Mouse (Mus musculus): ENCODE results near the gene Sde2. TPM values are rescaled to one million over a fixed set of nuclear protein-coding genes. Genes with fewer than 3 reads are reported as not detected.

The Sde2 gene
- 21.7 and 26.0 TPM in 2 replicates for total RNA-seq (2021)
- long read RNA-seq, transcript Sde2-201 (7 exons, 3,213 nt): major isoform, 44 of 51 reads
- long read RNA-seq, partial matches to known transcripts: 4 of 51 reads
- long read RNA-seq, other reads (novel, unspliced or antisense): 3 of 51 reads

DNA sequence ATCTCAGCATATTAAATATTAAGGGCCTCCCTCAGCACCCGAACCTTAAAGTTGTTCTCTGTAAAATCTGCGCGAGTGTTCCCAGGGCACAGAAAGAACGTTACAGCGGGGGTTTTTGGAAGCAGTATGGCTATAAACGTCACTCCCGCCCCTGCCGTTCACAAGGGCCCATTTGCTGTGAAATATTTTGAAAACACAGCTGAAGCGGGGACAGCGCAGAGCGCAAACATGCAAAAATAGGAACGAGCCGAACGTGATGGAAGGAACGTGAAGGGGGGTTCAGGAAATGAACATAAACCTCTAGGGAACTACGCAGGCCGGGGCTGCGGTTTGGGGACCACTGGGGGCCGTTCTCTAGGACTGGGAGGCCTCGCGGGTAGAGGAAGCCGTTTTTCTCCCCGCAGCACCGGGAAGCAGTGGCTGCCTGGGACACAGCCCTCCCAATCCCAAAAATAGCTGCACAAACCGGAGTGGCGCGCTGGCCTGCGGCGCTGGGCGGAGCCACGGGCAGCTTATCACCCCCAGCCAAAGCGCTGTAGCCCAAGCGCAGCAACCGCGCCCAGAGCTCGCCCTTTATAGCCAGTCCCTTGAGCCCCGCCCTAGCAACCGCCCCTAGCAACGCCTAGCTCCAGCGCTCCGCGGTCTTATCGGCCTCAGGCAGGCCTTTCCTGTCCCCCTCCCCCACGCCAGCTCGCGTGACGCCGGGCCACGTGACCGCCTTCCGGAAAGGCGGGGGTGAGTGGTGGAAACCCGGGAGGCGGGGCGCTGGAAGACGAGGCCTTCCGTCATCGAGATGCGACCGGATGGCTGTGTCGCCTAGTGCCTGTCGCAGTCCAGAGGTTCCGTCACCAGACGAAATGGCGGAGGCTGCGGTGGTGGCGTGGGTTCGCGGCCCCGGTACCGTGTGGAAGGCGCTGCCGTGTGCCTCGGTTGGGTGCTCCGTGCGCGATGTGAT is at the start of gene Sde2:
TSS of gene Sde2 (plus strand) at position 812 of the 955 bp plus-strand sequence.
- DNase-seq: peak; percentile 100

GRCm38 (mm10) chr1:180801466-180801994 is 49.4 kb upstream of the Sde2 start:
- no peak for DNase-seq

DNA sequence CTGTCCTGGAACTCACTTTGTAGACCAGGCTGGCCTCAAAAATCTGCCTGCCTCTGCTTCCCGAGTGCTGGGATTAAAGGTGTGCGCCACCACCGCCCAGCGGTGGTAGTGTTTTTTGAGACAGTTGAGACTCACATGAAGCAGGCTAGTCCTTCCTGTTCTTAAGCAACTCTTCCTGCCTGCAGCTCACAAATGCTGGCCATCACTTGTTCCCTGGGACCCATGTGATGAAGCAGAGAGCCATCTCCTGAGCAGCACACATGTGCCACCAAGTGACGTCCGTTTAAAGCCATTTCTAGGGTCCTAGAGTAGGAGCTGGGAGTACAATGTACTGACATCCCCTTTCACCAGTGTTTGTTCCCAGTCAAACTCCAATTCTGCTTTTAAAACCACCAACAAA is 47.0 kb upstream of the Sde2 start:
- no peak for DNase-seq

DNA sequence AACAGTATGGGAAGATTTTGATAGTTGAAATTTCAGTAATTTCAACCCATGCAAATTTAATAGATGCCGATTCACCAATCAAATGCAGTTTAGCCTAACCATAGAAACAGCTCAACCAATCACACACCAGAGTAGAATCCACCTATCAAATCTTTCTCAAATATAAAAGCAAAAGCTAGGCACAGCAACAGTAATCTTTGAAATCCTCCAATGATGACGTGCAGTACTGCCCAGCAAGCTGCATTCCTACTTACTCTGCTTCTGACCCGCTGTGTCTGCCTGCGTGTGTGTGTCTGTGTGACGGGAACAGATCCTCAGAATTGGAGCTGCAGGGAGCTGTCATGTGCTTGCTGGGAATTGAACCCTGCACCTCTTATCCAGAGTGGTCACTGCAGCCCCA is 42.1 kb upstream of the Sde2 start:
- DNase-seq: no peak

DNA sequence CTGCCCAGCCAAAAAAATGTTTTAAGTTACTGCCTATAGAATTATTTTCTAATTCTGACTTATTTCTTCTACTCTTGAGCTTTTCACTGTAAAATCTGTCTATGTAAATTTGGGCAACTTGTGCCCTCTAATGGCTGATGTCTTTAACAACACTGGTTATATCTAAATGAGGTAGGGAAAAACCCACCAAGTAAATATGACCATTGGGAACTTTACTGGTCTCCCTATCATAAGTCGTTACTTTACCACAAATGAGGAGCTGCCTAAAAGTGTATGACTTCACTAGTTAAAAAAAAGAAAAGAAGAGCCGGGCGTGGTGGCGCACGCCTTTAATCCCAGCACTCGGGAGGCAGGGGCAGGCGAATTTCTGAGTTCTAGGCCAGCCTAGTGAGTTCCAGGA is 40.0 kb upstream of the Sde2 start:
- no peak for DNase-seq

DNA sequence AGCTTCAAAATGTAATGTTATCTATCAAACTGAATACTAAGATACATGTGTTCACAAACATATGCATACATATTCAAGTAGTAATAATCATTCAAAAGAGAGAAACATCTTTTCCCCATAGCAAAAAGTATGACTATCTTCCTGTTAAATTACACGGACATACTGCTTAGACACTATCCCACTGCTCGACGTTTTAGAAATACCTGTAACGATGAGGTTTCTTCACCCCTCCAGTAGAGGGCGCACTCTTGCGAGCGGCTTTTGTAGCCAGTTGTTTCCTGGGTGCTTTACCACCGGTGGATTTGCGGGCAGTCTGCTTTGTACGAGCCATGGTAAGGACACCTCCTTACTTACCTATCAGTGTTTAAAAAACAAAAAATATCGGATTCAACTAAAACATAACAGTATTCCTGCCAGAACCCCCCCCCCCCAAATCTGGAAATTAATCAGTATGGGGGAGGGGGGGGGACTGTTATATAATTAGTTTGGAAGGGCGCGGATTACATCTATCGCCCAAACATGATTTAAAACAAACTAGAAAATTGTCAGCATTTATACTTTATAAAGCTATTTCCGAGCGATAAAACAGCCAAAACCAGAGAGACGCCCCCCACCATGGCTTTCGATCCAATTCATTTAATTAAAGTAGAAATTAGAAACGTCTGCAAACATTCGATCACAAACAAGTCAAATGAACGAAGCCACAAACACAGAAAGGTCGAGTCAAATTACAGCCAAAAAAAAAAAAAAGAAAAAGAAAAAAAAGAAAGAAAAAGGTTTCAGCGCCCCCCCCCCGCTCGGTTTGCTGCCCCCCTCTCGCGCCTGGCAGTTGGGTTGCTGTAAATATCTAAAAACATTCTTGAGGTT is 39.1 kb upstream of the Sde2 start:
- DNase-seq: no peak

DNA sequence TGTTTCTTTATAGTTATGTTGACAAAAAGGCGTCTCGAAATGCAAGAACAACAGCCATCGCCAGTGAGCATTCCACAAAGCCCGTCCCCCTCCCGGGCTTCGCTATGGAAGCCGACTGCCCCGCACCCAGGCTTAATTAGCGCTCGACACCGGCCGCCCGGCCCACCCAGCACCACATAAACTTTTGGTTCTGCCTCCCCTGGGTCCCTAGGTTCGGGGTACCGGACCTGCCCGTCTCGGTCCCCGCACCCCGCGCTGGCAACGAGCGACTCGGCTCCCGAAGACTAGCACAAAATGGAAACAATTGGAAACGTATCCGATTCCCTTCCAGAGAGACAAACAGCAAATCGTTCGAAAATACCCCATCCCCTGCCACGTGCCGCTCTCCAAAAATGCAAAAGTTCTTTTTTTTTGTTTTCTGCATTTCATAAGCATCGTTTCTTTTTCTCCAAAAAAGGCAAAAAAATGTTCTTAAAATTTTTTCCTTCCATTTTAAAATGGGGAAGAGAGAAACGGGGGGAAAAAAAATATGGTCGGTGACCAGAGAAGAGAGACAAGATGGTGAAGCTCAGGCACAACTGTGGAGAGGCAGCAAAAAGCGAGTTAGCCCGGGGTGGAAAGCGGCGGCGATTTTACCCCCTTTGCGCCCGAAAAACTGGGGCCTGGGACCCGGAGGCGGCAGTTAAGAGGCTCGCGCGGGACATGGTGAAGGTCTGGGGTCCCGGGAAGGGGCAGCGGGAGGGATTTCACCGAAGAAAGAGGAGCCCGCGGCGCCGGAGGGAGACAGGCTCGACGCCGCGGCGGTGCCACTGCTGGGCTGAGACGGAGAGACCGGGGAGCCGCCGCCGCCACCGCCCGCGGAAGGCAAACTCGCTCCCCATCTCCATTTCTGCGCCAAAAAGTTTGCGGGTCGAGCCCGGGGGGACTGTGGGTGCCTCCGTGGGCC is 38.2 kb upstream of the Sde2 start:
- DNase-seq: peak; percentile 60

DNA sequence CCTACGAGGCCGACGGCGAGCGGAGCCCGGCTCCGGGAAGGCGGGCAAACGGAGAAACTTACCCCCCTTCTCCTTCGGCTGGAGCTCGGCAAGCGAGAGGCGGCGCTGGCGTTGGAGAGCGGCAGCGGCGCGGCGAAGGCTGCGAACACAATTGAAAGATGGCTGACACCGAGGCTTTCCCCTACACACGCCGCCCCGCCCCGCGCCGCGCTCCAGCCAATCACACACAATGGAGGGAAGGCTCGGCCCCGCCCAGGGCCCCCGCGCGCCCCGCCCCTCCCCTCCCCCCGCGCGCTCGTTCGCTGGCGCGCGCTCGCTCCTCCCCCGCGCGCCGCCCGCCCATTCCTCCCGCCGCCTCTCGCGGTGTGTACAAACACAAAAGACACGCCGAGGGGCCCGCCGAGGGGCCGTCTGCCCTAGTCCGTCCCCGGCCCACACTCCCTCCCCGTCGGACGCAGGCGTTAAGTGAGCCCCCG is 37.5 kb upstream of the Sde2 start:
- DNase-seq: peak; percentile 97

DNA sequence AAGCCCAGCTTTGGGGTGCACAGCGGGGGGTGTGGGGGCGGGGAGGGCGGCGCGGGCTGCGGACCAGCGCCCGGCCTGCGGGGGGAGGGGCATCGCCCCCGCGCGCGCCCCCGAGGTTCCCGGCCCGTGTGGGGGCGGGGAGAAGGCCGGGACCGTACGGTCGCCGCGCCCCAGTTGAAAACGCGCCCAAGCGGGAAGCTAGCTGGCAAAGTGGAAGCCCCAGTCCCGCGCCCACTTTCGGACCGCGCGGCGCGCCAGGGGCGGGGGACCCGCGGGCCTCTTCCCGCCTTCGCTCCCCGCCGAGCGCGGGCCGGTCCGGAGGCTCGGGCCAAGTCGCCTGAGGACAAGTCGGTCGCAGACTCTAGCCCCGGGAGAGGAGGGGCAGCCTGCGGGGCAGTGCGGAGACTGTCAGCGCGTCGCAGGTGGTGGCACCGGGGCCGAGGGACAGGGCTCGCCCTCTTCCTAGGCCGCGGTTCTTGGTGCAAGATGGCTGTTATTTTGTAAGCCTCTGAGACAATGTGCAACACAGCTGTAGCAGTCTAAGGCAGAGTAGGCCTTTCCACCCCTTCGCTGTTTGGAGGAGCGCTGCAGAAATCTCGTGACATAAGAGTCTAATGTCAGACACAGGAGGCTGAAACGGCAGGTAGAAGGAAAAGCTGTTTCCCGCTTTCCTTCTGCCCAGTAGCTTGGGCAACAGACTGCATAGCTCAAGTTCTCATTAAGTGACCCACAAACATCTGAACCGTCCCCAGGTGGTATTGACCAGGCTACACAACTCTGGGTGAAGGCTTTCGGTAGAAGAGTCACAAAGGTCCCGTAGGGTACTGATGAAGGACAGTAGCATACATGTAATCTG is 36.8 kb upstream of the Sde2 start, which contains the start of gene H3f3a:
TSS of gene H3f3a (minus strand) at position 59 of the 856 bp plus-strand sequence.
- peak; percentile 85 for DNase-seq

DNA sequence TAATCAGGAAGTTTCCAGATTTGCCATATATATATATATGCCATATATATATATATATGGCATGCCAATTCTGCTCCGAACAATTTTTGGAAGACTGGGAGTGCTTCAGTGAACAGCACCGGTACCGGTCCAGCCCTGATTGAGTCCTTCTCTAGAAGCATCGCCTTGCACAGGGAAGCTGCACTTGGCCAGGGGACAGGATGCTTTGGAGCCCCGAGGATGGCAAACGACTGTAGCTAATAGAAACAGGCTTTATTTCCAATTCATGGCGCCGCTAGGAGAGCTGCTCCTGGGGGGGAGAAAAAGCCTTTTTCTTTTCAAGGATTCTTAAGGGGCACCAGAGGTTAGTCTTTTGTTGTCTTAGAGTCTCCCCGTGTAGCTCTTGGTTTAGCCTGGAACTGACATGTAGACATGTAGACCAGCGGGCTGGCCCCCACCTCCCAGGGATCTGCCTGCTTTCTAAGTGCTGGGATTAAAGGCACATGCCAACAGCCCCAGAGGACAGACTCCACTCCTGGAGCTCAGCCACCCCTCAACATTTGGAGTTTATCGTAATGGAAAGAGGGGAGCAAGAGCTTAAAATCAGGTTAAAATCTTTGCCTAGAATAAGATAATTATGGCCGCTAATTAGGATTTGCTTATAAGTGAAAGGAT is 35.4 kb upstream of the Sde2 start:
- DNase-seq: no peak

DNA sequence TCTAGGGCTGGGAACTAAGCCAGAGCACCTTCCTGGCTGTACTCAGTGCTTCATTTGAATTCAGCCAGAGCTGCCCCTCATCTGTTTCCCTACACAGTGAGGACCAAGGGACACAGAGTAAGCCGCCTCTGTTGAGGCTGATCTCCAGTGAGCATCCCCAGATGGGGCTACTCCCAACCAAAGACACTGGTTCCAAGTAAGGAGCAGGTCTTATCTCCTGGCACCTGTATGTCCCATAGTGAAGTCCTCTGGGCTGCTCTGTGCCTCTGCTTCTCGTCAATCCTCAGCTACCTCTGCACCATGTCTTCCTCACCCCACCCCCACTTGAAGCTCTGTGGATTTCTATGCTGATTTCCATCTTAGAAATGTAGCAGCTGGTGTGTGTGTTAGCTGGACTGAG is 32.9 kb upstream of the Sde2 start:
- DNase-seq: no peak

GRCm38 (mm10) chr1:180821101-180821500 is 29.8 kb upstream of the Sde2 start:
- no peak for DNase-seq

GRCm38 (mm10) chr1:180822276-180822675 is 28.7 kb upstream of the Sde2 start:
- no peak for DNase-seq

GRCm38 (mm10) chr1:180823716-180824115 is 27.2 kb upstream of the Sde2 start:
- DNase-seq: no peak

DNA sequence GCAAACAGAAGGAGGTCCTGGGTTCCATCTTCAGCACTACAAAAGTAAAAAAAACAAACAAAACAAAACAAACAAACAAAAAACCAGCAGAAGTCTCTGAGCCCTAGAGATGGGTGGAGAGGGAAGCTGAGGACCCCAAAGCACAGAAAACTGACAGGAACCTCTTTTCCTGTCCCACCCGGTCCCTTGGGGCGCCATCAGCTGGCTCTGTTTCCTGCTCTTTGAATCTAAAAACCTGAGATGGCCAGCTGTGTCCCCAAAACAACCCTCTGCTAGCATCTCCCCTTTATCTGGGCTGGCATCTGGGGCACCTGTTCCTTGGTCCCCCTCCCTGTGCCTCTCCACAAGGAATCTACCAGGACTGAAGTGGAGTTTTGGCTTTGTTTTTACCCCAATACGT is 26.2 kb upstream of the Sde2 start:
- no peak for DNase-seq

- no peak for DNase-seq
Measured at GRCm38 (mm10) chr1:180826634-180827033, 24.3 kb upstream of the Sde2 start.

DNA sequence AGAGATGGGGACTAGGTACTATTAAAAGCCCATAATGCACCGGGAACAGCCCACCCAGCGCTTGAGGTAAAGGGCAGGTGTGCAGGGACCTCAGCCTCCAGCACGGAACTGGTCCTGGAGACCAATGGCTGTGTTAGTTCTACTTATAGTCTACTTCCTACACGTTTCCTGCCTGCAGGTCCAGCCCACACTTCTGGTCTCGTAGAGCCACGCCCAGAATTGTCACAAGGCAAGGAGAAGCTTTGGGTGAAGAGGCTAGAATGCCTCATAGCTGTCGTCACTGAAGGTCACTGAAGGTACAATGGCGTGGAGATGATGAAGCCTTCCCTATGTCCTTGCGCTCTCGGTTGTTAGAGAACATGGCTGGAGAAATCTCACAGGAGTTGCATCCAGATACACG is 21.2 kb upstream of the Sde2 start:
- DNase-seq: no peak

DNA sequence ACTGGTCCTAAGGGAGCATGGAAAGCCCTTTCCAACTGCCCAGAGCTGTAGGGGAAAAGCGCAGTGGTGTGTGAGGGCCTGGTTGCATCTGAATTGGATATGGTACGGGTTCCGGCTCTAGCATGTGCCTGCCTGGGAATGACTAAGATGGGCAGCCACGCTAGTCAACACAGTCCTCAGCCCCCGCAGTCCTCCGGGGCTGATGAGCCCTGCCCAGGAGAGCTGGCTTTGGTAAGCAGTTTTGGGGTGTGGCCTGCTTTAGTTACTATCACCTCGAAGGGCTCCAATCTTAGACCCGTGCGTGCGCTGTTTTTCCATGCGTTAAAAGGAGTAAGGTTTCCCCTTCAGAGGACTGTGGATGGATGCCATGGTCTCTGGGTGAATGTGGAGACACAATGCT is 20.8 kb upstream of the Sde2 start:
- DNase-seq: no peak

GRCm38 (mm10) chr1:180830588-180831346 is 20.2 kb upstream of the Sde2 start:
- no peak for DNase-seq

Data from adrenal gland, postnatal 25 days (tissue).